Mouse (Mus musculus) retina, adult 2 months (tissue): ENCODE measurements around the gene 9530003J23Rik.
A peak's percentile ranks its signal among the peaks of the same experiment; 100 is the strongest.
"Not testable (repeated sequence)": the region's sequence is repeated elsewhere in the genome, so short reads cannot be mapped to it uniquely, and the experiment has no call there.

ENCODE experiments used
- DNase-seq: peaks from one replicate; pipeline ENCODE4 v3.0.0-alpha.2; 2012; ENCODE audit warnings: low read depth, low spot score

9530003J23Rik gene

GRCm38 (mm10) chr10:117225094-117225493, 13.4 kb downstream of the 9530003J23Rik start:
- DNase-seq, result no peak

GRCm38 (mm10) chr10:117224102-117224990, 14.2 kb downstream of the 9530003J23Rik start, which contains the start of gene Yeats4:
Gene Yeats4, minus strand, starts transcription at chr10:117224507.
- DNase-seq, result peak; percentile 89

- DNase-seq, result no peak
Measured at GRCm38 (mm10) chr10:117223758-117224101, 14.8 kb downstream of the 9530003J23Rik start.

- peak; percentile 39 for DNase-seq
Measured at GRCm38 (mm10) chr10:117222821-117223220, 15.7 kb downstream of the 9530003J23Rik start.

- DNase-seq, result no peak
Measured at GRCm38 (mm10) chr10:117218351-117218750, 20.2 kb downstream of the 9530003J23Rik start.

- DNase-seq, result no peak
Measured at GRCm38 (mm10) chr10:117217246-117217840, 21.2 kb downstream of the 9530003J23Rik start.

- peak; percentile 29 for DNase-seq
Measured at GRCm38 (mm10) chr10:117216793-117217192, 21.7 kb downstream of the 9530003J23Rik start.

- DNase-seq, result no peak
Measured at GRCm38 (mm10) chr10:117216132-117216495, 22.4 kb downstream of the 9530003J23Rik start.

- DNase-seq, result no peak
Measured at GRCm38 (mm10) chr10:117215409-117216131, 22.9 kb downstream of the 9530003J23Rik start.

GRCm38 (mm10) chr10:117211023-117211422, 27.5 kb downstream of the 9530003J23Rik start:
- no peak for DNase-seq

GRCm38 (mm10) chr10:117209469-117209938, 29.0 kb downstream of the 9530003J23Rik start:
- DNase-seq, result peak; percentile 60

- not testable (repeated sequence) for DNase-seq
Measured at GRCm38 (mm10) chr10:117208787-117209186, 29.7 kb downstream of the 9530003J23Rik start.

- no peak for DNase-seq
Measured at GRCm38 (mm10) chr10:117208221-117208620, 30.3 kb downstream of the 9530003J23Rik start.

- no peak for DNase-seq
Measured at GRCm38 (mm10) chr10:117206070-117206469, 32.4 kb downstream of the 9530003J23Rik start.

- no peak for DNase-seq
Measured at GRCm38 (mm10) chr10:117203558-117203981, 34.9 kb downstream of the 9530003J23Rik start.

- no peak for DNase-seq
Measured at GRCm38 (mm10) chr10:117202981-117203557, 35.4 kb downstream of the 9530003J23Rik start.

- no peak for DNase-seq
Measured at GRCm38 (mm10) chr10:117199701-117200100, 38.8 kb downstream of the 9530003J23Rik start.

- DNase-seq, result peak; percentile 56
Measured at GRCm38 (mm10) chr10:117196696-117197095, 41.8 kb downstream of the 9530003J23Rik start.

GRCm38 (mm10) chr10:117195748-117196147, 42.8 kb downstream of the 9530003J23Rik start:
- no peak for DNase-seq

- no peak for DNase-seq
Measured at GRCm38 (mm10) chr10:117195005-117195404, 43.5 kb downstream of the 9530003J23Rik start.

GRCm38 (mm10) chr10:117193364-117193763, 45.1 kb downstream of the 9530003J23Rik start:
- no peak for DNase-seq
